Comparison of ENCODE assay signal across 32 mouse cellular contexts in genomic region chr1:22800276-22800675, GRCm38 (mm10). TPM values are rescaled to one million over a fixed set of nuclear protein-coding genes. Genes with fewer than 3 reads are reported as not detected.
A peak's percentile ranks its signal among the peaks of the same experiment; 100 is the strongest.
DNase-seq lines count a peak whose midpoint lies in the region; ATAC-seq and TF ChIP-seq lines count a peak whose summit lies in the region.
"Had no signal": no experiment of that assay in that cellular context is flagged by ENCODE, and none has a peak within 500 bp of the region (broad histone marks: within the 10 kb centered on the region; RNA-seq: fewer than 3 reads in every experiment).

No protein-coding gene starts in this region.

- no peak for TF ChIP-seq EP300 in lung, postnatal 0 days (IDR thresholded peaks at IDR 0.05)
- no peak for TF ChIP-seq EP300 in stomach, postnatal 0 days (optimal IDR thresholded peaks at IDR 0.05)

- 32% methylated on average over 5 of the region's 5 CpGs for WGBS in lung, postnatal 0 days
- WGBS in stomach, postnatal 0 days: 48% methylated on average over 5 of the region's 5 CpGs

- H3K9ac ChIP-seq in lung, postnatal 0 days (replicated peaks; ENCODE audit: low read depth): no peak overlapping the region
- H3K9ac ChIP-seq in stomach, postnatal 0 days (ENCODE audit: low read length): no peak overlapping the region
- H3K9ac ChIP-seq: heart, embryonic 12.5 days; hindbrain, embryonic 13.5 days; limb, embryonic 13.5 days; liver, embryonic 12.5 days; liver, postnatal 0 days; midbrain, embryonic 12.5 days; neural tube, embryonic 13.5 days had no signal

- no peak overlapping the region for H3K27ac ChIP-seq in lung, postnatal 0 days (ENCODE audit: low read length)
- no peak overlapping the region for H3K27ac ChIP-seq in stomach, postnatal 0 days (replicated peaks)
- H3K27ac ChIP-seq: gastrocnemius, adult 2 months; heart, adult 2 months; hindbrain, embryonic 13.5 days; left cerebral cortex, adult 2 months; limb, embryonic 13.5 days; liver, embryonic 12.5 days; midbrain, embryonic 12.5 days; neural tube, embryonic 13.5 days had no signal

- peak; percentile 29 for ATAC-seq in frontal cortex, adult (ENCODE audit: low TSS enrichment)
- ATAC-seq in lung, postnatal 0 days: no peak
- ATAC-seq in stomach, postnatal 0 days (ENCODE audit: low FRiP score, low TSS enrichment): no peak
- no peak for ATAC-seq in megakaryocyte progenitor cell, adult 5-6 weeks (replicated peaks; ENCODE audit: poor library complexity)
- ATAC-seq: forebrain, embryonic 14.5 days; intestine, postnatal 0 days; liver, embryonic 12.5 days; liver, postnatal 0 days; Patski had no signal

- H3K4me3 ChIP-seq in lung, postnatal 0 days (ENCODE audit: low read depth, low read length): no peak overlapping the region
- H3K4me3 ChIP-seq in stomach, postnatal 0 days (ENCODE audit: low read depth, low read length): no peak overlapping the region
- H3K4me3 ChIP-seq: gastrocnemius, adult 2 months; heart, adult 2 months; heart, embryonic 12.5 days; hindbrain, embryonic 13.5 days; left cerebral cortex, adult 2 months; limb, embryonic 13.5 days; liver, embryonic 12.5 days; megakaryocyte, embryonic 14.5 days; midbrain, embryonic 12.5 days; myocyte; neural tube, embryonic 13.5 days had no signal

- no peak overlapping the region for H3K4me2 ChIP-seq in lung, postnatal 0 days (replicated peaks; ENCODE audit: low read depth, low read length)
- H3K4me2 ChIP-seq in stomach, postnatal 0 days (replicated peaks; ENCODE audit: low read depth): no peak overlapping the region
- H3K4me2 ChIP-seq: heart, embryonic 12.5 days; hindbrain, embryonic 13.5 days; limb, embryonic 13.5 days; liver, embryonic 12.5 days; midbrain, embryonic 12.5 days; neural tube, embryonic 13.5 days had no signal

- TF ChIP-seq CTCF in lung, postnatal 0 days (IDR thresholded peaks at IDR 0.05): no peak
- TF ChIP-seq CTCF in stomach, postnatal 0 days (IDR thresholded peaks at IDR 0.05; ENCODE audit: low read depth): no peak

- H3K27me3 ChIP-seq in lung, postnatal 0 days (replicated peaks; ENCODE audit: insufficient read depth, low read length): no peaks in the 10 kb centered on the region
- no peaks in the 10 kb centered on the region for H3K27me3 ChIP-seq in stomach, postnatal 0 days (ENCODE audit: control insufficient read depth, insufficient read depth, low read length)
- H3K27me3 ChIP-seq: hindbrain, embryonic 13.5 days; neural tube, embryonic 13.5 days had no signal

- H3K36me3 ChIP-seq in lung, postnatal 0 days (ENCODE audit: insufficient read depth, low read length): no peaks in the 10 kb centered on the region
- H3K36me3 ChIP-seq in stomach, postnatal 0 days (ENCODE audit: control insufficient read depth, insufficient read depth, low read length): no peaks in the 10 kb centered on the region
- H3K36me3 ChIP-seq: G1E; heart, embryonic 12.5 days; hindbrain, embryonic 13.5 days; limb, embryonic 13.5 days; liver, embryonic 12.5 days; midbrain, embryonic 12.5 days; neural tube, embryonic 13.5 days had no signal

- no peaks in the 10 kb centered on the region for H3K9me3 ChIP-seq in lung, postnatal 0 days (ENCODE audit: low read length)
- H3K9me3 ChIP-seq in stomach, postnatal 0 days (ENCODE audit: control insufficient read depth, low read length): no peaks in the 10 kb centered on the region
- H3K9me3 ChIP-seq: G1E; heart, embryonic 12.5 days; hindbrain, embryonic 13.5 days; limb, embryonic 13.5 days; liver, embryonic 12.5 days; megakaryocyte, embryonic 14.5 days; midbrain, embryonic 12.5 days; neural tube, embryonic 13.5 days had no signal

- peaks cover 3% of the 10 kb centered on the region; the same call in 1 of the 2 replicates for H3K4me1 ChIP-seq in lung, postnatal 0 days (ENCODE audit: insufficient read depth, low read depth, low read length)
- H3K4me1 ChIP-seq in stomach, postnatal 0 days (replicated peaks; ENCODE audit: control insufficient read depth, insufficient read depth): no peaks in the 10 kb centered on the region
- H3K4me1 ChIP-seq: liver, embryonic 12.5 days; megakaryocyte, embryonic 14.5 days had no signal

- DNase-seq in frontal cortex, postnatal 14 days (ENCODE audit: low spot score in 2 of 2): no peak
- DNase-seq in urinary bladder, postnatal 14 days (ENCODE audit: low spot score): peak; percentile 60
- DNase-seq in urinary bladder, postnatal 4 days (ENCODE audit: low spot score in 2 of 2): no peak
- DNase-seq in lung, postnatal 0 days (ENCODE audit: low spot score): peak; percentile 51
- DNase-seq in stomach, postnatal 0 days (ENCODE audit: low spot score): peak; percentile 69
- no peak for DNase-seq in neural tube, embryonic 10.5 days (ENCODE audit: extremely low spot score, low spot score)
- DNase-seq: adrenal gland, postnatal 14 days; cerebellum, adult 2 months; cerebellum, postnatal 14 days; gastrocnemius, adult 2 months; gastrocnemius, postnatal 36 days; heart, adult 2 months; heart, postnatal 4 days; kidney, adult 9 months; kidney, postnatal 10 days; liver, postnatal 0 days; right cerebral cortex, postnatal 4 days had no signal

RNA-seq across cellular contexts. Expression of gene Rims1, which starts 5.5 kb away (rescaled TPM):
- polyA plus RNA-seq in lung, postnatal 0 days (2015; fragmentation: Nextera tagmentation; extraction: Ambion mirVana): 0.92 and 1.0 TPM in 2 replicates
- 7.9 and 9.5 TPM in 2 replicates for polyA plus RNA-seq in stomach, postnatal 0 days (2015; fragmentation: Nextera tagmentation; extraction: Ambion mirVana)
- not detected in 2 replicates for total RNA-seq in megakaryocyte progenitor cell, adult 5-6 weeks (2015)
- total RNA-seq in megakaryocyte progenitor cell, adult 5-6 weeks (2017): not detected in 2 replicates
- polyA plus RNA-seq: G1E; liver, postnatal 0 days; myocyte; Patski had no signal

Comparison
In these comparisons a context has a peak if more than half of its experiments do, and no peak if none do; other contexts are left out.
1. DNase-seq: peak in urinary bladder, postnatal 14 days (single experiment), lung, postnatal 0 days (single experiment) and stomach, postnatal 0 days (single experiment); none in frontal cortex, postnatal 14 days (0 of 2), urinary bladder, postnatal 4 days (0 of 2) and neural tube, embryonic 10.5 days (single experiment).